Mouse (Mus musculus): ENCODE results near the gene Mndal.
"Not testable (repeated sequence)": the region's sequence is repeated elsewhere in the genome, so short reads cannot be mapped to it uniquely, and the experiment has no call there.

- TF ChIP-seq CTCF, EP300 (IDR thresholded peaks at IDR 0.05; ENCODE audit: low read depth): not testable (repeated sequence)
These were observed at the start of gene Mndal, which contains the start of gene Ifi203 for GRCm38 (mm10) chr1:173941924-173942779.

All from liver, postnatal 0 days (tissue).